Mouse (Mus musculus) ES-Bruce4 (cell line): ENCODE results near the gene Kmt2c.

Experiments
- CTCF ChIP-seq: IDR thresholded peaks from one replicate; pipeline ENCODE4 v1.8.1; 2011; ENCODE audit warnings: low read depth, low read length
- EP300 ChIP-seq: IDR thresholded peaks from 2 replicates; pipeline ENCODE4 v1.6.1; 2011; ENCODE audit warnings: low read depth, low read length; ENCODE audit not compliant: insufficient read depth
- POLR2A ChIP-seq: IDR thresholded peaks from one replicate; pipeline ENCODE4 v1.8.1; 2011; ENCODE audit warnings: low read length; ENCODE audit not compliant: insufficient read depth

GRCm38 (mm10) chr5:25452691-25453090, 45.9 kb downstream of the Kmt2c start:
- TF ChIP-seq EP300 = no peak
- TF ChIP-seq POLR2A = no peak
- TF ChIP-seq CTCF = no peak
